Comparison of ENCODE assay signal across 30 mouse cellular contexts in genomic region chr9:94665248-94665647, GRCm38 (mm10). TPM values are rescaled to one million over a fixed set of nuclear protein-coding genes. Genes with fewer than 3 reads are reported as not detected.
DNase-seq lines count a peak whose midpoint lies in the region; ATAC-seq and TF ChIP-seq lines count a peak whose summit lies in the region.
"Had no signal": no experiment of that assay in that cellular context is flagged by ENCODE, and none has a peak within 500 bp of the region (broad histone marks: within the 10 kb centered on the region; RNA-seq: fewer than 3 reads in every experiment).

No protein-coding gene starts in this region.

- H3K27me3 ChIP-seq in liver, embryonic 16.5 days (ENCODE audit: control insufficient read depth, insufficient read depth, low read depth, low read length): no peaks in the 10 kb centered on the region
- no peaks in the 10 kb centered on the region for H3K27me3 ChIP-seq in splenic B cell, adult 2 months (ENCODE audit: control insufficient read depth, insufficient read depth, low read length, poor library complexity, severe bottlenecking)
- H3K27me3 ChIP-seq: heart, embryonic 13.5 days; limb, embryonic 15.5 days; midbrain, embryonic 13.5 days had no signal

- 21% methylated on average over 4 of the region's 4 CpGs for WGBS in liver, embryonic 16.5 days (ENCODE audit: insufficient replicate concordance)
- 16% methylated on average over 4 of the region's 4 CpGs for WGBS in macrophage (ENCODE audit: missing documents)

- no peak for TF ChIP-seq POLR2A in bone marrow macrophage, adult 2 months (IDR thresholded peaks at IDR 0.05; ENCODE audit: borderline replicate concordance, low read depth, low read length)

- no peak overlapping the region for H3K27ac ChIP-seq in liver, embryonic 16.5 days (ENCODE audit: low read length)
- peak overlapping the region; percentile 69 for H3K27ac ChIP-seq in bone marrow macrophage, adult 2 months (ENCODE audit: insufficient read depth, low read depth, low read length)
- H3K27ac ChIP-seq in macrophage: peak overlapping the region; percentile 22; the same call in 1 of the 2 replicates
- H3K27ac ChIP-seq: embryonic facial prominence, embryonic 10.5 days; embryonic facial prominence, embryonic 15.5 days; forebrain, embryonic 12.5 days; heart, embryonic 13.5 days; layer of hippocampus, adult 2 months; limb, embryonic 10.5 days; limb, embryonic 15.5 days; midbrain, embryonic 13.5 days had no signal

- DNase-seq in liver (no peak), adipocyte (ENCODE audit: low spot score) (no peak)
- DNase-seq in splenic B cell, adult 2 months (ENCODE audit: low read depth, low spot score): peak; percentile 45
- DNase-seq in adrenal gland, postnatal 14 days: no peak
- no peak for DNase-seq in layer of hippocampus, adult 9-10 months (ENCODE audit: low spot score)
- DNase-seq: adrenal gland, postnatal 25 days; cerebellum, adult 2 months; cerebellum, postnatal 14 days; forebrain, postnatal 0 days; heart, postnatal 10 days; kidney, adult 18-20 months; kidney, postnatal 36 days; layer of hippocampus, postnatal 36 days; lung, embryonic 14.5 days; lung, postnatal 14 days; right cerebral cortex, adult 18-20 months; right cerebral cortex, postnatal 4 days; thymus, postnatal 14 days had no signal

- no peak overlapping the region for H3K9ac ChIP-seq in liver, embryonic 16.5 days (ENCODE audit: low read depth, low read length)
- H3K9ac ChIP-seq: embryonic facial prominence, embryonic 15.5 days; forebrain, embryonic 12.5 days; forebrain, postnatal 0 days; heart, embryonic 13.5 days; limb, embryonic 15.5 days; lung, embryonic 14.5 days; midbrain, embryonic 13.5 days had no signal

- no peak overlapping the region for H3K4me2 ChIP-seq in liver, embryonic 16.5 days (ENCODE audit: low read depth, low read length)
- H3K4me2 ChIP-seq: embryonic facial prominence, embryonic 15.5 days; forebrain, embryonic 12.5 days; heart, embryonic 13.5 days; limb, embryonic 15.5 days; lung, embryonic 14.5 days; midbrain, embryonic 13.5 days had no signal

- TF ChIP-seq CTCF in bone marrow macrophage, adult 2 months (IDR thresholded peaks at IDR 0.05; ENCODE audit: low read depth, low read length): no peak

- peaks cover 3% of the 10 kb centered on the region; the same call in 1 of the 2 replicates for H3K4me1 ChIP-seq in liver, embryonic 16.5 days (ENCODE audit: control insufficient read depth, low read depth, low read length)
- H3K4me1 ChIP-seq in bone marrow macrophage, adult 2 months (ENCODE audit: control insufficient read depth, insufficient read depth, low read length): peaks cover 27% of the 10 kb centered on the region

- H3K4me3 ChIP-seq in liver, embryonic 16.5 days (ENCODE audit: low read depth, low read length): no peak overlapping the region
- H3K4me3 ChIP-seq in bone marrow macrophage, adult 2 months (ENCODE audit: insufficient read depth, low read length): no peak overlapping the region
- no peak overlapping the region for H3K4me3 ChIP-seq in macrophage (ENCODE audit: inconsistent target)
- H3K4me3 ChIP-seq: embryonic facial prominence, embryonic 10.5 days; embryonic facial prominence, embryonic 15.5 days; forebrain, embryonic 12.5 days; heart, embryonic 13.5 days; layer of hippocampus, adult 2 months; limb, embryonic 10.5 days; limb, embryonic 15.5 days; midbrain, embryonic 13.5 days had no signal

- H3K36me3 ChIP-seq in liver, embryonic 16.5 days (ENCODE audit: control insufficient read depth, insufficient read depth): no peaks in the 10 kb centered on the region
- H3K36me3 ChIP-seq in macrophage (ENCODE audit: inconsistent target): no peaks in the 10 kb centered on the region
- no peaks in the 10 kb centered on the region for H3K36me3 ChIP-seq in splenic B cell, adult 2 months (ENCODE audit: control insufficient read depth, insufficient read depth, low read length, poor library complexity, severe bottlenecking)
- H3K36me3 ChIP-seq: embryonic facial prominence, embryonic 10.5 days; embryonic facial prominence, embryonic 15.5 days; forebrain, embryonic 12.5 days; heart, embryonic 13.5 days; limb, embryonic 10.5 days; limb, embryonic 15.5 days; midbrain, embryonic 13.5 days had no signal

- peaks cover 4% of the 10 kb centered on the region for H3K79me2 ChIP-seq in macrophage (ENCODE audit: inconsistent target)

- ATAC-seq in liver, embryonic 16.5 days (ENCODE audit: low read depth): 0 out of 2 replicates have a peak, but pooled peaks have one; percentile 13
- ATAC-seq: forebrain, postnatal 0 days; hindbrain, embryonic 16.5 days; midbrain, embryonic 13.5 days had no signal

- H3K9me3 ChIP-seq in liver, embryonic 16.5 days (replicated peaks; ENCODE audit: control insufficient read depth, low read length): no peaks in the 10 kb centered on the region
- H3K9me3 ChIP-seq: embryonic facial prominence, embryonic 10.5 days; embryonic facial prominence, embryonic 15.5 days; forebrain, embryonic 12.5 days; heart, embryonic 13.5 days; limb, embryonic 10.5 days; limb, embryonic 15.5 days; midbrain, embryonic 13.5 days had no signal

RNA-seq across cellular contexts. Expression of gene Slc9a9, which starts 4.5 kb away (rescaled TPM):
- polyA plus RNA-seq in liver, embryonic 16.5 days (2015; fragmentation: Nextera tagmentation; extraction: Ambion mirVana): 2.7 and 3.2 TPM in 2 replicates
- polyA plus RNA-seq in bone marrow macrophage, adult 2 months (2012; ENCODE audit: insufficient read depth, insufficient read length, missing spikeins): 115 and 127 TPM in 2 replicates
- total RNA-seq in macrophage (2018; cell fraction: chromatin; rRNA removed): 1,000 to 10,000 TPM in 8 of 26 experiments, 100 to 1,000 TPM in 18; 260 to 1,350 (median 482) TPM
- total RNA-seq in macrophage (2018; cell fraction: cytosol; rRNA removed): 100 to 1,000 TPM in 13 of 26 experiments, 10 to 100 TPM in 13; 44.5 to 321 (median 150) TPM
- 1,000 to 10,000 TPM in 2 of 26 experiments, 100 to 1,000 TPM in 23, 10 to 100 TPM in 1; 86.3 to 1,212 (median 410) TPM for total RNA-seq in macrophage (2018; cell fraction: nucleus; rRNA removed)
- 108 to 246 TPM (median 219 TPM) in 3 replicates for polyA plus RNA-seq in macrophage (2018)
- total RNA-seq in adrenal gland, postnatal 14 days (2021): 2.3 and 5.5 TPM in 2 replicates

Comparison
In these comparisons a context has a peak if more than half of its experiments do, and no peak if none do; other contexts are left out.
1. RNA of gene Slc9a9, which starts 4.5 kb away (polyA plus RNA-seq): 108 to 246 TPM in macrophage and 115 to 127 TPM in bone marrow macrophage, adult 2 months; 2.7 to 3.2 TPM in liver, embryonic 16.5 days; every median in the first group is over 10 times any median in the second.